Mouse (Mus musculus): ENCODE measurements at regions not wholly inside any gene's neighbourhood (a gene's known extent, or its start where the extent isn't known, plus 50 kb on each side); places are given as distances from the start of the nearest gene placed in this dataset.
"Not testable (repeated sequence)": the region's sequence is repeated elsewhere in the genome, so short reads cannot be mapped to it uniquely, and the experiment has no call there.

DNA sequence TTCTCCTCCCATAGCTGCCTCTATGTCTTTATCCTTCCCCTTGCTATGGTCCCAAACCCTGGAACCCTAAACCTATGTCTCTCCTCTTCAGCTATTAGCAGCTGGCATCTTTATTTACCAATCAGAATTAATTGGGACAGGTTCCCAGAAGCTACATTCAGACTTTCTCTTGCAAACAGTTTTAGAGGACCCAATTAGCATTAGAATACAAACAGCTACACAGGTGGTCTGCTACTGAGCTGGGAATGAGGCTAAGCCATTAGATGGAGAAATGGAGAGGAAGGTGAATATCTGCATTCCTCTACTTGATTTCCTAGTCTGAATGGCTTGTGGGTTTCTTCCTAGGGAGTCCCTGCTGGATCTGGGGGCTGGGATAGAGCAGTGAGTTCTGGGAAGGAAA, 611.9 kb downstream of the A830018L16Rik start:
- DNase-seq (ENCODE audit: low spot score in 2 of 2), result no peak

DNA sequence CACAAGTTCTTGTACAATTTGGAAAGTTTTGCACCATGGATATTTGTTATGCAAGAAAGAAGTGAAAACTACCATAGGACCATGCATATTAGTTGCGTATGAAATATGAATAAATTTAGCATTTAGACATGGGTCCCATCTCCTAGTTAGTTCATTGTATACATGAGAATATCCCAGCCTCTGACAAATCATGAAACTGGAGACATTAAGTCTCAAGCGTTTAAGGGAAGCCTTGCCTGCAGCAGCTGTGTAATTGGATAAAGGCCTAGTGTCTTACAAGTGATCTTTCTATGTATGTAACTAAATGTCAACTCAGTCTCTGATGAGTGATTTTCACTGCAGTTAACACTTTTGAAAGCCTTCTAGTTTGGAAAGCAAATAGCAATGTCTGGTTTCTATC, 613.5 kb downstream of the A830018L16Rik start:
- DNase-seq (ENCODE audit: low spot score in 2 of 2), result no peak

DNA sequence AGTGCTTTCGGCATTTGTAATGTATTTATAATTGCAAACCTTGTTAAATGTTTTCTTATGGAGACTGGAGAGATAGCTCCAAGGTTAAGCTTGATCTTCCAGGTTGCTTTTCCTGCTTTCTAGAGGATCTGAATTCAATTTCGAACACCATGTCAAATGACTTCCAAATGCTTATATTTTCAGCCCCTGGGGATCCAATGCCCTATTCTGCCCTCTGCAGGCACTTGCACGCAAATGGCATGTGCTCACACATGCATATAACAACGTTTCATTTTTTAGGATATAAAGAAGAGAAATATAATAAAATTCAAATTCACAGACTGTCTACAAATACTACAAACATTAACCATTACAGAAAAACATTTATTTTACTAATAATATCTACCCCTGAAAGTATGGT, 614.2 kb downstream of the A830018L16Rik start:
- DNase-seq (ENCODE audit: low spot score in 2 of 2), result no peak

DNA sequence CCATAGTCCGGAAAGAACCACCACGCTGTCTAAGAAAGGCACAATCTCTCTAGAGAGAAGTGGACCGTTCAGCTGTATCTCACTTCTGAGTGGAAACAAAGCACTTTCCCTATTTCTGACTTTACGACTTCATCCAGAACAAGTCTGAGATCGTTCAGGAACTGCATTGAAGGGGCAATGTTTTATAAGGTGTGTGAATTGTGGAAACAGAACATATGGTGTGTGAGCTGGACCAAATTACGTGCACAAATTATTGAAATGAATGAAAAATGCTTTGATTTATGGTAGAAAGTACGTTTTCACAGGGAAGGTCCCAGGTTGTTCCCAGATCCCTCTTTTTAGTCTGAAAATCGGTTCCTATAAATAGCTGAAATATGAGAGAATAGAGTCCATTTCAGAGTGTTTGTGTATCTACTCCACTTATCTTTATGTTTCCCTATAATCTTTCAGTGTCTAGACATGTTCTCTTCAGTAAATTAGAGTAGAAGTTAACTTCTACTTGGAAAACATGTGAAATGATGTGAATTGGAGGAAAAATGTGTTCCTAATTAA, 638.1 kb downstream of the A830018L16Rik start:
- DNase-seq (ENCODE audit: low spot score in 2 of 2), result no peak

DNA sequence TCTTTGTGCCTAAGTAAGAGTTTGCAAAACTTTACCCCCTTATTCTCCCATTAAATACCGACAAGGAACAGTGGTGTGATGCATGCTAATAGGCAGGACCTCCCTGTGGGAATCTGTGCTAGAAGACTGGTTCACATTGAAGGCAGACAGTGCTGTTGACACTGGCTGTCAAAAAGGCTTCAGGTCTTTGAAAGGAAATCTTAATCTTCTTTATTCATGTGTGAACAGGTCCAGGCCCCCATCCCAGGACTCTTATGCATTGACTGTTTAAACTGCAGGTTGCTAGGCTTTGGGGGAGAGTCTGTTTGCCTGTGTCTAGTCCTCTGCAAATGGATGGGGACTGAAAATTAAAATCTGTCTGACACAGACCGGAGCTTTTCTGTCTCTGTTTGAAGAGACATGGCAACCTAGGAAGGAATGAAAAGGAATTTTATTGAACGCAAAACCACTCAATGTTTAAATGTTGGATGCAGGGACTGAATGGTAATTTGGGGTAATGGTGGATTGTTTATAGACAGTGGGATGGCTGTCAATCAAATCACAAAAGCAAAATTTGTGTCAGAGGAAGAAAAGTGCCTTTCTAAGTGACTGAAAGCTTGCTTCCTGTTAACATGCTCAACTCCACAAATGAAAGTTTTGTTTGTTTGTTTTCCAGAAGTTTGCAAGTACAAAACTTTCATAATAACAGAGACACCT, 642.1 kb downstream of the A830018L16Rik start:
- no peak for DNase-seq (ENCODE audit: low spot score in 2 of 2)

DNA sequence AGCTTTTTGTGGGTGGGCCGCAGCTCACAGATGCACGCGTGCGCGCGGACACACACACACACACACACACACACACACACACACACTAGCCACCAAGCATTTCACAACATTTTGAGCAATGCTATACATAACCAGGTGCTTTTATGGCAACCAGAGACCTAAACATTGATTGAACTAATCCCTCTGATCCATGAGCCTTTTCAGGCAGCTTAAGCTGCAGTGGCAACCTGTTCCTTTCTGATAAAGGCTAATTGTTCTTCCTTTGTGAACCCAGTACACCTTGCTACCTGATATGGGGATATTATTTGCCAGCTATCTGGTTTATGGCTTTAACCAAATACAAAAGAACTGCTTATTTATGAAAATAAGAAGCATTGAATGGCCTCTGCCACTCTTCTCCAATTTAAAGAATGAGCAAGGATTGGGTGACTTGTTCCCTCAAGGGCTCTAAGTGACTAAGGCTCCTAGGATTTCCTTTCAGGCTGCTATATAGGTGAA, 651.2 kb downstream of the A830018L16Rik start:
- DNase-seq (ENCODE audit: low spot score in 2 of 2), result no peak

DNA sequence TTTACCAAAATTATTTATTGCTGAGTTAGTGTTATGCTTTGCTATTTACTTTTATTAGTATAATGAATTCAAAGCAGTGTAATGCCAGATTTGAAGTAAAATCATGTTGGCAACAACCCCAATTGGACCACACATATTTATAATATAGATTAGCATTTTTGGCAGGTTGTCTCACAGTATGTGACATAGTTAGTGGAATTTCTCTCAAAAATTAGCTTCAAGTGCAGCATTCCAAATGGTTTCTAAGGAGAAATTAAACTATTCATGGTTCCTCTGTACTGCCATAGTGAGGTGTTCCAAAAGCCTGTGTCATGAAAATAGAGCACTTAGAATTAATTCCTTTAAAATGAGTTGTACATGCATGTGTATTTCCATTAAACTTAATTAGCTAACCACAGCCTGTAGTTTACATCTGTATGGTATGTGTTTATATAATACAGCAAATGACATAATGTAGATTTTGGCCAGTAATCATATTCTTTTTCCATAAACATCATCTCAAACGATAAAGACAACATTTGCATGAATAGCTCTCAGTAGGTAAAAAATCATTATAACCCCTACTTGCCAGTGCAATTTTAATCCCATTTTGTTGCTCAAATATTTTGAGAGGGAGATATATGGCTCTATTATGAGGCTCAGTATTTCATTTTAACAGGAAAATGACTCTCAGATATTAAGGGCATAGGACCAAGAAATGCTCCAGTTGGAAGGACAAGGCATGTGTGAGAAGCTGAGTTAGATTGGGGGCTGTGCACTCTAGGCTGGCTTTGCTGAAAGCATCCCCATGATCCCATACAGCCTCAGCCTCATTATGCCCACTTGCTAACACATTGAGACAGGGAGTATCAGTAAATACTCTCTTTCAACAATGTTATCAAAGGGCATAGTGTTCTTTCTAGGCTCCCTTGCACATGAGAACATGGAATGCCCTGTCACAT, 678.9 kb downstream of the A830018L16Rik start:
- DNase-seq (ENCODE audit: low spot score in 2 of 2), result no peak

DNA sequence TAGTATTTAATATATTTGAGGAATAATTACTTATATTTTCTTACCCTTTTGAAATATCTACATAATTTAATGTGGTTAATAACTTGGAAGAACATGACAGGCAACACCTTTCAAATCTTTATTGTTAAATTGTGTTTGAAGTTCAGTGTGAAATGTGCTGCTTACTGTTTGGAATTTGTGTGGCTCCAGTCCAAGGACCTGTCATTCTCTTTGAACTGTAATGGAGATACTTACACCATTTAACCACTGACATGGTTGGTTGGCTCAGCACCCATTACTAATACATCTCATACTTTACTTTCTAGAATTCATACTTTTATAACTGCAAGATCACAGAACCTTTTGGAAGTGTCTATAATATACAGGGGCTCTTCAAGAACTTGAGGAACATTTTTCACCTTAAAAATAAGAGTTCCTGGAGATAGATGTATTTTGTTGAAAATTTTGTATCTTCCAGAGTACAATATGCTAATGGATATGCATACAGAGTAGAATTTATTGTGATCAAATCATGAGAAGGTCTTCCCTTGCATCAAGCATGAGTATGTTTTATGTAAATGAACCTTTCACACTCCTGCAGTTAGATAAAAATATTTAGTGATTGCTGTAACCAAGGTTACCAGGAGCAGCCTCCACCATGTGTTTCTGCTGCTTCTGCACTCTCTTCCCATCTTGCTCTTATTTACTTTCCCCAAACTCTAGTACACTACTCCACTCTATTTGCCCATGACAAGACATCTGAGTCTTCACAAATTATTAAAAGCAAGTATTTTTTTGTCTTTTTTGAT, 701.3 kb downstream of the A830018L16Rik start:
- DNase-seq (ENCODE audit: low spot score in 2 of 2), result no peak

DNA sequence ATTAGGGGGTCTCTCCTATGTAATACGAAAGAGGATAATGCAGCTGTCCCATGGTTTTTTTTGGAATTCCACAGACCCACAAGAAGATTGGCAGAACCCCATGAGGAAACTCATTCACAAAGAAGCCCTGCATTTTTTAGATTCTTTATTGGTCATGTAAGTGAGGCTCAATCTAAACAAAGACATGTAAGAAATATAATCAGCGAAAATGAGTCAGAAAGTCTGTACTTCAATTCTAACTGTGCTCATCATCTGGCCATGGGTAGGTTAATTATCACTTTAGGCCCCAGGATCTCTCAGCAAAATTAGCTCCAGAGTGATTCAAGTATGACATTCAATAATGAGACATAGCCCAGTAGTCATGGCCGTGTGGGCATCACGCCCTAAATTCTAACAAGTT, 703.2 kb downstream of the A830018L16Rik start:
- DNase-seq (ENCODE audit: low spot score in 2 of 2), result no peak

DNA sequence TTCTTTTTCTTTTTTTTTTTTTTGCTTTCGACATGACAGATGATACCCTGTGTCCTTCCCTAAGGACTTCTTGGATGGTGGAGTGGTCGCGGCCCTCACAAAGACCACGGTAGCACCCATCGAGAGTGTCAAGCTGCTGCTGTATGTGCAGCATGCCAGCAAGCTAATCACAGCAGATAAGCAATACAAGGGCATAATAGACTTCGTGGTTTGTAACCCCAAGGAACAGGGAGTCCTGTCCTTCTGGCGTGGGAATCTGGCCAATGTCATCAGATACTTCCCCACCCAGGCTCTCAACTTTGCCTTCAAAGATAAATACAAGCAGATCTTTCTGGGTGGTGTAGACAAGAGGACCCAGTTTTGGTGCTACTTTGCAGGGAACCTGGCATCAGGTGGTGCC, 707.0 kb downstream of the A830018L16Rik start:
- DNase-seq (ENCODE audit: low spot score in 2 of 2), result no peak

DNA sequence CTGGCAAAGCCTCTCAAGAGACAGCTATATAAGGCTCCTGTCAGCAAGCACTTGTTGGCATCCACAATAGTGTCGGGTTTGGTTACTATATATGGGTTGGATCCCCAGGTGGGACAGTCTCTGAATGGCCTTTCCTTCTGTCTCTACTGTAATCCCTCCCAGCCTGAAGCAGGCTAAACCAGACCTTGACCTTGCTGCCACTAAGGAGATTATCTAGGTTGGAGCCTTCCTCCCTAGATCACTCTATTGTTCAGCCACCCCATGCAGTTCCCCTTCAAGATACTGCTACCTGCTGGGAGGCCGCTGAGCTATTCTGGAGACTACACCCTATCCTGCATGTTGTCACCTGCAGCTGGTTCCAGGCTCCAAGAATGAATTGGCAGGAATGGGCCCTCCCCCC, 712.7 kb downstream of the A830018L16Rik start:
- DNase-seq (ENCODE audit: low spot score in 2 of 2), result not testable (repeated sequence)

DNA sequence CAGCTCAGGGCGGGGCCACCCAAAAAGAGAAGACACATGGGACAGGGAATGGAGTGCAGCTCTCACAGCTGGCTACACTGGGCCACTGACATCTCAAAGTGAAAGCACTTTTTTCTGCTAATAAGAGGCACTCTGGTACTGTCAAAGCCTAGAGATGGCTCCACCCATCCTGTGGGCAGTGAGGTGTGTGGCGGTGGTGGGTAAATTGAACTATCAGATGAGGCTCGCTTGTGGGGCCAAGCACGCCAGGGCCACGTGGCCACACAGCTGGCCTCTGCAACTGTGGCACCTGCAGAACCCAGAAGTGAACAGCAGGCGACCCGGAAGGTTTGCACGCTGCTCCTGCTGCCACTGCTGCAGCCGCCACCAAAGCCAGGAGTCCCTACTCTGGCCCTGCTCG, 756.6 kb downstream of the A830018L16Rik start:
- no peak for DNase-seq (ENCODE audit: low spot score in 2 of 2)

DNA sequence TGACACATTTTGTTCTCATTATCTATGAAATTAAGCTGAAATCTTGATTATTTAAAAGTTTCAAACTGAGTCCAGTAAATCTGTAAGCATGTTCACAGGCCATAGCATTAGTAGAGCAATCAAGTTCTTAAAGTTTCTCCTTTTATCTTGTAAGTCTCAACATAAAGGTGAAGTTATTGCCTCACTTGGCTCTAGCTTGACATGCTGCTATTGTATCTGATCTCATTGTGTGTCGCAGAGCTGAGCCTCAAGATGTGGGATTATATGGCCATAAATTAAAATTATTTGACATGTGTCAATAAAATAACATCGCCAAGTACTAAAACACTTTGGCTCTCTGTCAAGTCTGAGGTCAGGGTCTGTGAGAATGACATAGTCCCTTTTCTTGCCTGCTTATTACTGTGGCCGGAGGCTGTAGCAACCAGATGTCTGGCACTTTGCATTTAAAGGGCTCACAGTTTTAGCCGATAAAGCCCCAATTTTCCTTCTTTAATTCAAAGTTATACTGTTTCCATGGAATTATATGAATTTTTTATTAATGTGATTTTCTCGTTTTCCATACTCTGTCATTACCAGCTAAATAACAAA, 775.8 kb downstream of the A830018L16Rik start:
- DNase-seq (ENCODE audit: low spot score in 2 of 2), result no peak

DNA sequence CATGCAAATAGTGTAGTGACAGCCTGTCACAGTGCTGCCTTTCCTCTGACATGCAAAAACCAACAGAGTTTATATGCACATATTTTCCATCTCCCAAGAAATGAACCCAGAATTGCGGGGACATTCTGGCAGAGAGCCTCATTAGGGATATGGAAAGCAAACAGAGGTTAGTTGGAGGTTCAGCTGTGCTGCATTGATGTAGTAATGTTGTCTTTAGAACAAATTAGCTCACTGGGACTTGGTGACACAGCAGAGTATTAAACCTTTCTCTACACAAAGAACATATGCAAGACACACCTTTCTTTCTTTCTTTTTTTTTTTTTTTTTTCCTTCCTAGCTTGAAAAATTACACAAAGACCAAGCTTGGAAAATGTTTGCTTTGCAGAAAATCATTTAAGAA, 778.7 kb downstream of the A830018L16Rik start:
- no peak for DNase-seq (ENCODE audit: low spot score in 2 of 2)

DNA sequence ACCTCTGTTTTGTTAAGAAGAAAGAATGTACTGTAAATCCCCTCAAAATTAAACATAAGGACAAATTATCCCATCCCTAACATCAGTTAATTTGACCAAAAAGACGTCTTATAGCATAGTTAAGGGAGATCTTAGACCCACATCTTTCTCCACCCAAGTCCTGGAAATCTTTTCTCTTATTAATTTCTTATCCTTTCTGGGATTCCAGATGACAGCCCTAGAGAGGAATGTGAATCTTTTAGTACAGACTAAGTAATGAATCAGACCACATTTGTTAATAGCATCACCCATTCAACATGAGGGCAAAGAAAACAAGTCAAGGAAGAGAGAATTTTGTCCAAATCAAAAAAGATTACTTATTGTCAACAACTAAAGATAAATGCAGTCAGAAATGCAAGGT, 817.2 kb downstream of the A830018L16Rik start:
- no peak for DNase-seq (ENCODE audit: low spot score in 2 of 2)

DNA sequence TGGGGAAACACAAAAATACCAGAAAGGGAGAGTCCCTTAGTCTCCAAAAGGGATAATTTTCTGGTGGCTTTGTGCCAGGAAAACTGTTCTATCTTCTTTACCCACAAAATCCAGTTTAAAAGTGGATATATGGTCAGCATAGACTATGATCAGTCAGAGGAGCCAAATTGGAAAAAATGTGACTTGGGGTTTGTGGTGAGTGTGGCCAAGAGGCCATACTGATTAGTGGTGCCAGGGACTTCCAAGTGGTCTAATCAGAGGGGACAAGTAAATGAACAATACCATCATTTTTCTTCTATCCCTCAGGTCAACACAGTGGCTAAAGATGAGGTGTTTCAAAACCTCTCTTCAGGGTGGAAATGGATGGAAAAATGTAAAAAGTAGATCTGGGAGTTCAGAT, 828.2 kb downstream of the A830018L16Rik start:
- DNase-seq (ENCODE audit: low spot score in 2 of 2), result no peak

DNA sequence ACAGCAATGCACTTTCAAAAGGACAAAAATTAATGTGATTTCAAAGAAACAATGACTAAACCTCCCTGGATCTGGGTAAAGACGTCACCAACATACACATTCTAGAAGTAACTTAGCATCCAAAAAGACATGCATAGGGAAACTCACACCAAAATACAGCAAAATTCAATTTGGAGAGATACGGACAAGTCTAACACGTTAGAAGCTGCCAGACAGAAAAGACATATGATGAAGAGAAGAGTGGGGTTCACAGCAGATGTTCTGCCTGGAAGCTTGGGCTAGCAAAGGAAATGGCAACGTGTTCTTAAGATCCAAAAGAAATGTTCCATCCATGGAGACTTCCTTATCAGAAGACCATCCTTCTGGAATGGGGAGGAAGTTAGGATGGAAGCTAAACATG, 868.6 kb downstream of the A830018L16Rik start:
- DNase-seq (ENCODE audit: low spot score in 2 of 2), result no peak

DNA sequence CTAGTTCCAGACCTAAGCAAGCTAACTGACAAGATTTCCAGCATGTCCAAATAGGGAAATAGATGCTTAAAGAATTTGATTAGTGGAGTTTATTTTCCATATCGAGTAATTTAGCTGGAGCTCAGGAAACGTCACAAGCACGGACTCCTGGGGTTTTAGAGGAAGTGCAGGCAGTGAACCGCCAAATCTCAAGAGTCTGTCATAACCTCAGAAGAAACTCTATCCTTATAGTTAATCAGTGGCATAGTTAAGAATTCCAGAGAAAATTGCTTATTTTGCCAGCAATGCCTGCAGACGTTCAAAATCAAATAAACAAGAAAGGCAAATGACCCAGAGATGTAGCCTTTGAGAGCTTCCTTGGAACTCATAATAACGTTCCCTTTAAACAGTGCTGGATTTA, 871.6 kb downstream of the A830018L16Rik start:
- DNase-seq (ENCODE audit: low spot score in 2 of 2), result no peak

DNA sequence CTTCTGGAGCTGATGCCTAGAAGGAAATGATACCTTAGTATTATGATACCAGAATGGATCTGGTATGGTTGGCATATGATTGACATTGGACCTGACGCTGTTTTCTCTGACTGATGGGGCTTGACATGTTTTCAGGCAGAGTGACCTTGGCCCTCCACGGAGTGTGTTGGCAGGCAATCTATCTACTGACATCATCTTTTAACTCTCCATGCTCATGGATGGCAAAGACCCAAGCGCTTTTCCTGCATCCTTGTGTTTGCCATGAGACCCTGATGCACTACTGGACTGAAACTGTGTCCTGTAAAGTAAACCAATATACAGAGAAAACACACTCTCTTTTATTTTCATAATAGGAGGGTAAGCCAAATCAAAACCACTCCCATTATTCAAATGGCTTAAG, 872.1 kb downstream of the A830018L16Rik start:
- DNase-seq (ENCODE audit: low spot score in 2 of 2), result no peak

DNA sequence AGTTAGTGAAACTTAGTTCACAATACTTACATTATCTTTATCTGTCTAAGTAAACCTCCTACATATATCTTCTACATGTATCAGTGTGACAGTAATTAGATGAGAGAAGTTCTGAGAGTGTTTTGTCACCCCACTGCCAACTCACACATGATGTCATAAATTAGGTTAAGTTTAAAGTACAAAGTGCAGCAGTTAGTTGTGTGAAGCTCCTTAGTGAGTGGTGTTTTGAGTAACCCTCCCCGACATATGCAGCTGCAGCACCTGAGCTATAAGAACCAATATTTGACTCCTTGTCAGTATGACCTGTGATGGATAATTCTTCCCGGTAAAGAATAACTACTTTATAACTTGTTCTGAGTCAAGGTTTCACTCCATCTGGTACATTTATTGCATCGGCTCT, 874.6 kb downstream of the A830018L16Rik start:
- DNase-seq (ENCODE audit: low spot score in 2 of 2), result no peak

DNA sequence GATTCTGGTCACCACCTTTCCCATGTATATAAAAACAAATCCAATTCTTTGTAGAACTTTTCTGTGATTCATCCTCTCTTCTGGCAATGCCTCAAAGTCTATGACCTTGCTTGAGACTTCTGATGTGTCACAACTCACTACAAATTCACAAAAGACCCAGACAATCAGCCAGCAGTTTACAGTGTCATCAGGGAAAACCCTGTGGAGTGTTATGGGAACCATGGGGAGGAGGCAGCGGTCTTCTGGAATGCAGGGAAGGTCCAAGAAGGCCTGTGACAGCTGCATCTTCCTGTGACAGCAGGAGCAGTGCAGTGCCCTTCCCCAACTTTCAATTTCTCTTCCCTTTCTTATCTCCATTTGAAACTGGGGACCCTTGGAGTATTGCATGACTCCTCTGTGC, 877.9 kb downstream of the A830018L16Rik start:
- DNase-seq (ENCODE audit: low spot score in 2 of 2), result no peak

Data from layer of hippocampus, postnatal 14 days (tissue).